Mouse (Mus musculus): ENCODE data around the gene Grid1. TPM values are rescaled to one million over a fixed set of nuclear protein-coding genes. Genes with fewer than 3 reads are reported as not detected.

Grid1 gene
- total and polyA plus RNA-seq, 2 experiments, result 0.46 to 0.55 TPM

GRCm38 (mm10) chr14:35486017-35486416 lies 666.1 kb downstream of the Grid1 start:
- no peak overlapping the region for H3K4me3 ChIP-seq (ENCODE audit: insufficient read depth, low read depth, low read length)
- no peak overlapping the region for H3K27ac ChIP-seq (replicated peaks; ENCODE audit: insufficient read depth, low read depth, low read length)
- H3K9ac ChIP-seq (ENCODE audit: low read depth, low read length), result no peak overlapping the region
- no peaks in the 10 kb centered on the region for H3K36me3 ChIP-seq (ENCODE audit: control insufficient read depth, insufficient read depth, low read length)
- H3K4me1 ChIP-seq (ENCODE audit: control insufficient read depth, insufficient read depth, low read length), result no peaks in the 10 kb centered on the region
- WGBS, result 66% methylated on average over 2 of the region's 2 CpGs
- TF ChIP-seq POLR2A (IDR thresholded peaks at IDR 0.05; ENCODE audit: extremely low read depth, insufficient read depth, low read length) (no peak), CTCF (IDR thresholded peaks at IDR 0.05; ENCODE audit: low read depth, low read length) (no peak)
- H3K27me3 ChIP-seq (ENCODE audit: control insufficient read depth, insufficient read depth, low read length), result no peaks in the 10 kb centered on the region
- no peaks in the 10 kb centered on the region for H3K79me2 ChIP-seq (ENCODE audit: control insufficient read depth, insufficient read depth, low read length)
- no peak for DNase-seq (ENCODE audit: extremely low read depth, low read depth, low spot score)

GRCm38 (mm10) chr14:35502324-35502723 lies 682.4 kb downstream of the Grid1 start:
- 45% methylated on average over 5 of the region's 5 CpGs for WGBS
- H3K36me3 ChIP-seq (ENCODE audit: control insufficient read depth, insufficient read depth, low read length), result no peaks in the 10 kb centered on the region
- TF ChIP-seq CTCF (IDR thresholded peaks at IDR 0.05; ENCODE audit: low read depth, low read length), result no peak
- no peak for TF ChIP-seq POLR2A (IDR thresholded peaks at IDR 0.05; ENCODE audit: extremely low read depth, insufficient read depth, low read length)
- no peak overlapping the region for H3K27ac ChIP-seq (replicated peaks; ENCODE audit: insufficient read depth, low read depth, low read length)
- no peak overlapping the region for H3K9ac ChIP-seq (ENCODE audit: low read depth, low read length)
- H3K4me1 ChIP-seq (ENCODE audit: control insufficient read depth, insufficient read depth, low read length), result no peaks in the 10 kb centered on the region
- no peaks in the 10 kb centered on the region for H3K27me3 ChIP-seq (ENCODE audit: control insufficient read depth, insufficient read depth, low read length)
- no peaks in the 10 kb centered on the region for H3K79me2 ChIP-seq (ENCODE audit: control insufficient read depth, insufficient read depth, low read length)
- no peak for DNase-seq (ENCODE audit: extremely low read depth, low read depth, low spot score)
- no peak overlapping the region for H3K4me3 ChIP-seq (ENCODE audit: insufficient read depth, low read depth, low read length)

- no peak overlapping the region for H3K9ac ChIP-seq (ENCODE audit: low read depth, low read length)
- H3K36me3 ChIP-seq (ENCODE audit: control insufficient read depth, insufficient read depth, low read length), result no peaks in the 10 kb centered on the region
- no peaks in the 10 kb centered on the region for H3K79me2 ChIP-seq (ENCODE audit: control insufficient read depth, insufficient read depth, low read length)
- no peak overlapping the region for H3K4me3 ChIP-seq (ENCODE audit: insufficient read depth, low read depth, low read length)
- H3K4me1 ChIP-seq (ENCODE audit: control insufficient read depth, insufficient read depth, low read length), result no peaks in the 10 kb centered on the region
- TF ChIP-seq CTCF (IDR thresholded peaks at IDR 0.05; ENCODE audit: low read depth, low read length) (no peak), POLR2A (IDR thresholded peaks at IDR 0.05; ENCODE audit: extremely low read depth, insufficient read depth, low read length) (no peak)
- no peak overlapping the region for H3K27ac ChIP-seq (replicated peaks; ENCODE audit: insufficient read depth, low read depth, low read length)
- H3K27me3 ChIP-seq (ENCODE audit: control insufficient read depth, insufficient read depth, low read length), result no peaks in the 10 kb centered on the region
- DNase-seq (ENCODE audit: extremely low read depth, low read depth, low spot score), result no peak
Observed at GRCm38 (mm10) chr14:35519402-35519801, 699.5 kb downstream of the Grid1 start.

- no peaks in the 10 kb centered on the region for H3K4me1 ChIP-seq (ENCODE audit: control insufficient read depth, insufficient read depth, low read length)
- no peak overlapping the region for H3K27ac ChIP-seq (replicated peaks; ENCODE audit: insufficient read depth, low read depth, low read length)
- 71% methylated on average over 3 of the region's 3 CpGs for WGBS
- H3K4me3 ChIP-seq (ENCODE audit: insufficient read depth, low read depth, low read length), result no peak overlapping the region
- H3K27me3 ChIP-seq (ENCODE audit: control insufficient read depth, insufficient read depth, low read length), result no peaks in the 10 kb centered on the region
- H3K9ac ChIP-seq (ENCODE audit: low read depth, low read length), result no peak overlapping the region
- TF ChIP-seq POLR2A (IDR thresholded peaks at IDR 0.05; ENCODE audit: extremely low read depth, insufficient read depth, low read length), result no peak
- TF ChIP-seq CTCF (IDR thresholded peaks at IDR 0.05; ENCODE audit: low read depth, low read length), result no peak
- H3K79me2 ChIP-seq (ENCODE audit: control insufficient read depth, insufficient read depth, low read length), result no peaks in the 10 kb centered on the region
- no peaks in the 10 kb centered on the region for H3K36me3 ChIP-seq (ENCODE audit: control insufficient read depth, insufficient read depth, low read length)
- no peak for DNase-seq (ENCODE audit: extremely low read depth, low read depth, low spot score)
Observed at GRCm38 (mm10) chr14:35538835-35539234, 718.9 kb downstream of the Grid1 start.

- H3K4me3 ChIP-seq (ENCODE audit: insufficient read depth, low read depth, low read length), result no peak overlapping the region
- H3K79me2 ChIP-seq (ENCODE audit: control insufficient read depth, insufficient read depth, low read length), result no peaks in the 10 kb centered on the region
- H3K4me1 ChIP-seq (ENCODE audit: control insufficient read depth, insufficient read depth, low read length), result no peaks in the 10 kb centered on the region
- H3K9ac ChIP-seq (ENCODE audit: low read depth, low read length), result no peak overlapping the region
- no peaks in the 10 kb centered on the region for H3K27me3 ChIP-seq (ENCODE audit: control insufficient read depth, insufficient read depth, low read length)
- no peak for DNase-seq (ENCODE audit: extremely low read depth, low read depth, low spot score)
- no peak overlapping the region for H3K27ac ChIP-seq (replicated peaks; ENCODE audit: insufficient read depth, low read depth, low read length)
- 68% methylated on average over 4 of the region's 4 CpGs for WGBS
- H3K36me3 ChIP-seq (ENCODE audit: control insufficient read depth, insufficient read depth, low read length), result no peaks in the 10 kb centered on the region
- TF ChIP-seq POLR2A (IDR thresholded peaks at IDR 0.05; ENCODE audit: extremely low read depth, insufficient read depth, low read length), result no peak
- TF ChIP-seq CTCF (IDR thresholded peaks at IDR 0.05; ENCODE audit: low read depth, low read length), result no peak
Observed at GRCm38 (mm10) chr14:35541254-35541991, 721.5 kb downstream of the Grid1 start.

- Histone ChIP-seq H3K36me3 (ENCODE audit: control insufficient read depth, insufficient read depth, low read length) (no peaks in the 10 kb centered on the region), H3K4me1 (ENCODE audit: control insufficient read depth, insufficient read depth, low read length) (no peaks in the 10 kb centered on the region), H3K27ac (replicated peaks; ENCODE audit: insufficient read depth, low read depth, low read length) (no peak overlapping the region), H3K9ac (ENCODE audit: low read depth, low read length) (no peak overlapping the region), H3K4me3 (ENCODE audit: insufficient read depth, low read depth, low read length) (no peak overlapping the region), H3K79me2 (ENCODE audit: control insufficient read depth, insufficient read depth, low read length) (no peaks in the 10 kb centered on the region), H3K27me3 (ENCODE audit: control insufficient read depth, insufficient read depth, low read length) (no peaks in the 10 kb centered on the region)
- DNase-seq (ENCODE audit: extremely low read depth, low read depth, low spot score), result no peak
- TF ChIP-seq POLR2A (IDR thresholded peaks at IDR 0.05; ENCODE audit: extremely low read depth, insufficient read depth, low read length) (no peak), CTCF (IDR thresholded peaks at IDR 0.05; ENCODE audit: low read depth, low read length) (no peak)
- WGBS, result 72% methylated on average over 1 of the region's 1 CpGs
Observed at GRCm38 (mm10) chr14:35541992-35542380, 722.1 kb downstream of the Grid1 start.
